Mouse (Mus musculus): ENCODE data around the gene Limch1. TPM values are rescaled to one million over a fixed set of nuclear protein-coding genes. Genes with fewer than 3 reads are reported as not detected.

The Limch1 gene
- total and polyA plus RNA-seq, 2 experiments, result 0.13 to 0.55 TPM

GRCm38 (mm10) chr5:66720921-66721320, 24.7 kb upstream of the Limch1 start:
- Histone ChIP-seq H3K79me2 (ENCODE audit: control insufficient read depth, insufficient read depth, low read length) (no peaks in the 10 kb centered on the region), H3K27me3 (ENCODE audit: control insufficient read depth, insufficient read depth, low read length) (0 out of 2 replicates have a peak, but pooled peaks cover 4% of the 10 kb centered on the region), H3K4me1 (ENCODE audit: control insufficient read depth, insufficient read depth, low read length) (no peaks in the 10 kb centered on the region), H3K4me3 (ENCODE audit: insufficient read depth, low read depth, low read length) (no peak overlapping the region), H3K27ac (replicated peaks; ENCODE audit: insufficient read depth, low read depth, low read length) (no peak overlapping the region), H3K9ac (ENCODE audit: low read depth, low read length) (no peak overlapping the region), H3K36me3 (ENCODE audit: control insufficient read depth, insufficient read depth, low read length) (no peaks in the 10 kb centered on the region)
- no peak for TF ChIP-seq CTCF (IDR thresholded peaks at IDR 0.05; ENCODE audit: low read depth, low read length)
- TF ChIP-seq POLR2A (IDR thresholded peaks at IDR 0.05; ENCODE audit: extremely low read depth, insufficient read depth, low read length), result no peak
- WGBS, result 43% methylated on average over 5 of the region's 5 CpGs
- DNase-seq (ENCODE audit: extremely low read depth, low read depth, low spot score), result no peak

- DNase-seq (ENCODE audit: extremely low read depth, low read depth, low spot score), result no peak
- Histone ChIP-seq H3K36me3 (ENCODE audit: control insufficient read depth, insufficient read depth, low read length) (no peaks in the 10 kb centered on the region), H3K27me3 (ENCODE audit: control insufficient read depth, insufficient read depth, low read length) (no peaks in the 10 kb centered on the region), H3K9ac (ENCODE audit: low read depth, low read length) (no peak overlapping the region), H3K27ac (replicated peaks; ENCODE audit: insufficient read depth, low read depth, low read length) (no peak overlapping the region), H3K79me2 (ENCODE audit: control insufficient read depth, insufficient read depth, low read length) (no peaks in the 10 kb centered on the region), H3K4me1 (ENCODE audit: control insufficient read depth, insufficient read depth, low read length) (no peaks in the 10 kb centered on the region), H3K4me3 (ENCODE audit: insufficient read depth, low read depth, low read length) (no peak overlapping the region)
- 72% methylated on average over 9 of the region's 9 CpGs for WGBS
- no peak for TF ChIP-seq POLR2A (IDR thresholded peaks at IDR 0.05; ENCODE audit: extremely low read depth, insufficient read depth, low read length)
- no peak for TF ChIP-seq CTCF (IDR thresholded peaks at IDR 0.05; ENCODE audit: low read depth, low read length)
Measured at GRCm38 (mm10) chr5:66722586-66722985, 23.0 kb upstream of the Limch1 start.

GRCm38 (mm10) chr5:66723037-66723436, 22.6 kb upstream of the Limch1 start:
- no peaks in the 10 kb centered on the region for H3K4me1 ChIP-seq (ENCODE audit: control insufficient read depth, insufficient read depth, low read length)
- no peaks in the 10 kb centered on the region for H3K79me2 ChIP-seq (ENCODE audit: control insufficient read depth, insufficient read depth, low read length)
- DNase-seq (ENCODE audit: extremely low read depth, low read depth, low spot score), result no peak
- no peak overlapping the region for H3K9ac ChIP-seq (ENCODE audit: low read depth, low read length)
- H3K36me3 ChIP-seq (ENCODE audit: control insufficient read depth, insufficient read depth, low read length), result no peaks in the 10 kb centered on the region
- no peak overlapping the region for H3K27ac ChIP-seq (replicated peaks; ENCODE audit: insufficient read depth, low read depth, low read length)
- 37% methylated on average over 4 of the region's 4 CpGs for WGBS
- no peaks in the 10 kb centered on the region for H3K27me3 ChIP-seq (ENCODE audit: control insufficient read depth, insufficient read depth, low read length)
- TF ChIP-seq POLR2A (IDR thresholded peaks at IDR 0.05; ENCODE audit: extremely low read depth, insufficient read depth, low read length) (no peak), CTCF (IDR thresholded peaks at IDR 0.05; ENCODE audit: low read depth, low read length) (no peak)
- H3K4me3 ChIP-seq (ENCODE audit: insufficient read depth, low read depth, low read length), result no peak overlapping the region

- no peak for TF ChIP-seq POLR2A (IDR thresholded peaks at IDR 0.05; ENCODE audit: extremely low read depth, insufficient read depth, low read length)
- TF ChIP-seq CTCF (IDR thresholded peaks at IDR 0.05; ENCODE audit: low read depth, low read length), result no peak
- no peak for DNase-seq (ENCODE audit: extremely low read depth, low read depth, low spot score)
- WGBS, result 60% methylated on average over 3 of the region's 3 CpGs
- H3K4me3 ChIP-seq (ENCODE audit: insufficient read depth, low read depth, low read length), result no peak overlapping the region
- no peaks in the 10 kb centered on the region for H3K27me3 ChIP-seq (ENCODE audit: control insufficient read depth, insufficient read depth, low read length)
- no peaks in the 10 kb centered on the region for H3K36me3 ChIP-seq (ENCODE audit: control insufficient read depth, insufficient read depth, low read length)
- no peaks in the 10 kb centered on the region for H3K4me1 ChIP-seq (ENCODE audit: control insufficient read depth, insufficient read depth, low read length)
- no peaks in the 10 kb centered on the region for H3K79me2 ChIP-seq (ENCODE audit: control insufficient read depth, insufficient read depth, low read length)
- no peak overlapping the region for H3K9ac ChIP-seq (ENCODE audit: low read depth, low read length)
- no peak overlapping the region for H3K27ac ChIP-seq (replicated peaks; ENCODE audit: insufficient read depth, low read depth, low read length)
Measured at GRCm38 (mm10) chr5:66723626-66724025, 22.0 kb upstream of the Limch1 start.

GRCm38 (mm10) chr5:66729306-66729705, 16.3 kb upstream of the Limch1 start:
- Histone ChIP-seq H3K27ac (replicated peaks; ENCODE audit: insufficient read depth, low read depth, low read length) (no peak overlapping the region), H3K27me3 (ENCODE audit: control insufficient read depth, insufficient read depth, low read length) (no peaks in the 10 kb centered on the region; the same call in 1 of the 2 replicates), H3K4me3 (ENCODE audit: insufficient read depth, low read depth, low read length) (no peak overlapping the region), H3K4me1 (ENCODE audit: control insufficient read depth, insufficient read depth, low read length) (no peaks in the 10 kb centered on the region), H3K36me3 (ENCODE audit: control insufficient read depth, insufficient read depth, low read length) (no peaks in the 10 kb centered on the region), H3K79me2 (ENCODE audit: control insufficient read depth, insufficient read depth, low read length) (no peaks in the 10 kb centered on the region), H3K9ac (ENCODE audit: low read depth, low read length) (no peak overlapping the region)
- no peak for TF ChIP-seq POLR2A (IDR thresholded peaks at IDR 0.05; ENCODE audit: extremely low read depth, insufficient read depth, low read length)
- TF ChIP-seq CTCF (IDR thresholded peaks at IDR 0.05; ENCODE audit: low read depth, low read length), result no peak
- no peak for DNase-seq (ENCODE audit: extremely low read depth, low read depth, low spot score)
- 87% methylated on average over 4 of the region's 4 CpGs for WGBS

GRCm38 (mm10) chr5:66730621-66731301, 14.9 kb upstream of the Limch1 start:
- WGBS, result 59% methylated on average over 11 of the region's 11 CpGs
- Histone ChIP-seq H3K27ac (replicated peaks; ENCODE audit: insufficient read depth, low read depth, low read length) (no peak overlapping the region), H3K4me3 (ENCODE audit: insufficient read depth, low read depth, low read length) (no peak overlapping the region), H3K27me3 (ENCODE audit: control insufficient read depth, insufficient read depth, low read length) (no peaks in the 10 kb centered on the region; the same call in 1 of the 2 replicates), H3K36me3 (ENCODE audit: control insufficient read depth, insufficient read depth, low read length) (no peaks in the 10 kb centered on the region), H3K79me2 (ENCODE audit: control insufficient read depth, insufficient read depth, low read length) (no peaks in the 10 kb centered on the region), H3K9ac (ENCODE audit: low read depth, low read length) (no peak overlapping the region), H3K4me1 (ENCODE audit: control insufficient read depth, insufficient read depth, low read length) (no peaks in the 10 kb centered on the region)
- DNase-seq (ENCODE audit: extremely low read depth, low read depth, low spot score), result no peak
- no peak for TF ChIP-seq POLR2A (IDR thresholded peaks at IDR 0.05; ENCODE audit: extremely low read depth, insufficient read depth, low read length)
- TF ChIP-seq CTCF (IDR thresholded peaks at IDR 0.05; ENCODE audit: low read depth, low read length), result no peak
